Mouse (Mus musculus) small intestine, adult 2 months (tissue): ENCODE results near the gene AB124611.

Experiments used
- CTCF ChIP-seq: fragments of 200-500 bp; IDR thresholded peaks from 2 replicates; pipeline ENCODE4 v1.5.1; 2012; ENCODE audit warnings: low read depth, mild to moderate bottlenecking, control low read depth, inconsistent platforms, low read length, moderate library complexity, mixed read lengths; ENCODE audit not compliant: insufficient replicate concordance, insufficient read length; ENCODE audit errors: extremely low read depth
- POLR2A ChIP-seq: fragments of 200-500 bp; IDR thresholded peaks from 2 replicates; pipeline ENCODE4 v1.6.1; 2012; ENCODE audit warnings: low read depth, mild to moderate bottlenecking, control low read depth, inconsistent platforms, low read length, moderate library complexity

GRCm38 (mm10) chr9:21539981-21540753 is 14.2 kb downstream of the AB124611 start:
- TF ChIP-seq CTCF (no peak), POLR2A (no peak)
